Mouse (Mus musculus): Measurements from ENCODE around the gene Clrn2.

GRCm38 (mm10) chr5:45426416-45427034, 27.0 kb upstream of the Clrn2 start:
- TF ChIP-seq CTCF (IDR thresholded peaks at IDR 0.05; ENCODE audit: low read depth, low read length) (no peak), GATA1 (IDR thresholded peaks at IDR 0.05; ENCODE audit: borderline replicate concordance, low read length) (no peak), POLR2AphosphoS5 (IDR thresholded peaks at IDR 0.05; ENCODE audit: insufficient replicate concordance, low read depth, low read length) (no peak), TAL1 (conservative IDR thresholded peaks at IDR 0.05; ENCODE audit: low read depth, low read length) (no peak), GATA2 (IDR thresholded peaks at IDR 0.05; ENCODE audit: borderline replicate concordance, low read depth, low read length) (no peak)

All from G1E (cell line).